Mouse (Mus musculus) CH12.LX (cell line): ENCODE results near the gene Cox19.

Experiments used
- BHLHE40 ChIP-seq: IDR thresholded peaks from 2 replicates; pipeline ENCODE4 v1.6.1; 2011; ENCODE audit warnings: mild to moderate bottlenecking, low read depth, low read length, improper control_type of control experiment
- CHD1 ChIP-seq: IDR thresholded peaks from 2 replicates; pipeline ENCODE4 v1.6.1; 2012; ENCODE audit warnings: low read depth, low read length, improper control_type of control experiment, inconsistent platforms
- CTCF ChIP-seq, 2 experiments: IDR thresholded peaks in 1 of 2; conservative IDR thresholded peaks in 1 of 2; 2 replicates each; pipeline ENCODE4 v1.5.1; 2011 to 2012; ENCODE audit warnings: low read depth in 2 of 2, low read length in 2 of 2, improper control_type of control experiment in 1 of 2, inconsistent platforms in 1 of 2, mild to moderate bottlenecking in 1 of 2, moderate library complexity in 1 of 2
- ELF1 ChIP-seq: IDR thresholded peaks from 2 replicates; pipeline ENCODE4 v1.6.1; 2014; ENCODE audit warnings: low read depth, mild to moderate bottlenecking, inconsistent platforms, low read length, improper control_type of control experiment
- JUND ChIP-seq: conservative IDR thresholded peaks from 2 replicates; pipeline ENCODE4 v1.6.1; 2011; ENCODE audit warnings: low read depth, low read length, improper control_type of control experiment
- POLR2AphosphoS2 ChIP-seq: IDR thresholded peaks from 2 replicates; pipeline ENCODE4 v1.6.1; 2011; ENCODE audit warnings: low read depth, low read length, improper control_type of control experiment
- SIN3A ChIP-seq: IDR thresholded peaks from 2 replicates; pipeline ENCODE4 v1.6.1; 2012; ENCODE audit warnings: low read length, improper control_type of control experiment, inconsistent platforms
- ZNF384 ChIP-seq: IDR thresholded peaks from 2 replicates; pipeline ENCODE4 v1.6.1; 2012; ENCODE audit warnings: low read depth, low read length, improper control_type of control experiment, inconsistent platforms

GRCm38 (mm10) chr5:139373126-139373525, 21.9 kb upstream of the Cox19 start:
- TF ChIP-seq CTCF (conservative IDR thresholded peaks at IDR 0.05 in 1 of 2, IDR thresholded peaks at IDR 0.05 in 1 of 2; ENCODE audit: low read depth in 2 of 2, low read length in 2 of 2): no peak
- no peak for TF ChIP-seq ZNF384
- TF ChIP-seq CHD1: no peak
- no peak for TF ChIP-seq POLR2AphosphoS2
- no peak for TF ChIP-seq ELF1
- TF ChIP-seq SIN3A: no peak
- no peak for TF ChIP-seq JUND
- TF ChIP-seq BHLHE40: no peak
